Mouse (Mus musculus) hematopoietic stem cell, adult 5-6 weeks (primary cell): ENCODE measurements at regions not wholly inside any gene's neighbourhood (a gene's known extent, or its start where the extent isn't known, plus 50 kb on each side); places are given as distances from the start of the nearest gene placed in this dataset.

Experiments used
- ATAC-seq, 2 experiments: fragments of 125-278 bp in 1 of 2; replicated peaks in 1 of 2; 2 replicates each; pipeline ENCODE4 v1.8.0; 2016 to 2017; ENCODE audit warnings: inconsistent platforms in 2 of 2, mild to moderate bottlenecking in 2 of 2, moderate number of reproducible peaks in 2 of 2, low read depth in 1 of 2, moderate TSS enrichment in 1 of 2; ENCODE audit not compliant: low FRiP score in 2 of 2, poor library complexity in 2 of 2, severe bottlenecking in 2 of 2, insufficient read depth in 1 of 2, low TSS enrichment in 1 of 2

- no peak for ATAC-seq
These were observed 255.0 kb upstream of the Castor2 start for GRCm38 (mm10) chr5:133844483-133844882.

- ATAC-seq: peak; percentile 32 to 77; a peak in 1 of 4 replicates
These were observed 257.3 kb upstream of the Castor2 start for GRCm38 (mm10) chr5:133842059-133842706.

GRCm38 (mm10) chr5:133838286-133838685 is 261.2 kb upstream of the Castor2 start:
- ATAC-seq: no peak

- no peak for ATAC-seq
These were observed 266.3 kb upstream of the Castor2 start for GRCm38 (mm10) chr5:133833217-133833616.

- no peak for ATAC-seq
These were observed 271.3 kb upstream of the Castor2 start for GRCm38 (mm10) chr5:133828226-133828625.

- ATAC-seq: no peak
These were observed 275.6 kb upstream of the Castor2 start for GRCm38 (mm10) chr5:133823871-133824270.

GRCm38 (mm10) chr5:133821273-133821672 is 278.2 kb upstream of the Castor2 start:
- no peak for ATAC-seq

- no peak for ATAC-seq
These were observed 284.0 kb upstream of the Castor2 start for GRCm38 (mm10) chr5:133815462-133815861.

- no peak for ATAC-seq
These were observed 285.1 kb upstream of the Castor2 start for GRCm38 (mm10) chr5:133814436-133814835.

- ATAC-seq: no peak
These were observed 287.3 kb upstream of the Castor2 start for GRCm38 (mm10) chr5:133812216-133812615.

GRCm38 (mm10) chr5:133806891-133807290 is 292.6 kb upstream of the Castor2 start:
- no peak for ATAC-seq

- ATAC-seq: 0 out of 4 replicates have a peak, but pooled peaks of 1 of the 2 experiments have one; percentile 49
These were observed 297.5 kb upstream of the Castor2 start for GRCm38 (mm10) chr5:133802001-133802400.

GRCm38 (mm10) chr5:133795638-133796037 is 303.9 kb upstream of the Castor2 start:
- ATAC-seq: no peak

- no peak for ATAC-seq
These were observed 308.8 kb upstream of the Castor2 start for GRCm38 (mm10) chr5:133790726-133791125.

- ATAC-seq: no peak
These were observed 311.5 kb upstream of the Castor2 start for GRCm38 (mm10) chr5:133788006-133788405.

GRCm38 (mm10) chr5:133787491-133787890 is 312.0 kb upstream of the Castor2 start:
- ATAC-seq: no peak

GRCm38 (mm10) chr5:133776591-133776990 is 322.9 kb upstream of the Castor2 start:
- ATAC-seq: no peak

- no peak for ATAC-seq
These were observed 325.4 kb upstream of the Castor2 start for GRCm38 (mm10) chr5:133774116-133774515.

GRCm38 (mm10) chr5:133768856-133769255 is 330.7 kb upstream of the Castor2 start:
- no peak for ATAC-seq
